Mouse (Mus musculus) G1E (cell line): ENCODE measurements around the gene Mapt.

Experiments
- CTCF ChIP-seq: IDR thresholded peaks from 2 replicates; pipeline ENCODE4 v1.5.1; 2012; ENCODE audit warnings: low read depth, low read length, inconsistent platforms, mixed read lengths
- GATA1 ChIP-seq: IDR thresholded peaks from 2 replicates; pipeline ENCODE4 v1.6.1; 2012; ENCODE audit warnings: borderline replicate concordance, low read length, inconsistent platforms, mixed read lengths
- POLR2AphosphoS5 ChIP-seq: IDR thresholded peaks from 2 replicates; pipeline ENCODE4 v1.6.1; 2012; ENCODE audit warnings: low read depth, low read length, inconsistent platforms; ENCODE audit not compliant: insufficient replicate concordance
- TAL1 ChIP-seq: conservative IDR thresholded peaks from 2 replicates; pipeline ENCODE4 v1.6.1; 2012; ENCODE audit warnings: low read depth, low read length, inconsistent platforms, mixed read lengths

- TF ChIP-seq CTCF = no peak
- no peak for TF ChIP-seq TAL1
- no peak for TF ChIP-seq GATA1
- TF ChIP-seq POLR2AphosphoS5 = no peak
These were observed 25.0 kb downstream of the Mapt start for GRCm38 (mm10) chr11:104256179-104256578.
